Mouse (Mus musculus) intestine, postnatal 0 days (tissue): ENCODE data around the gene 1700023F06Rik. TPM values are rescaled to one million over a fixed set of nuclear protein-coding genes. Genes with fewer than 3 reads are reported as not detected.

ENCODE experiments used
- ATAC-seq: fragments of 200-750 bp; cut with Nextera tagmentation; 2 replicates; pipeline ENCODE4 v1.8.0; 2017; ENCODE audit warnings: mild to moderate bottlenecking, moderate TSS enrichment, moderate library complexity
- H3K27ac ChIP-seq: fragments of 300-500 bp; sonication (generic); 2 replicates; pipeline ENCODE4 v1.5.1; 2014; ENCODE audit warnings: mild to moderate bottlenecking, low read depth, low read length, moderate library complexity
- H3K27me3 ChIP-seq: fragments of 300-500 bp; sonication (generic); replicated peaks from 2 replicates; pipeline ENCODE4 v1.6.1; 2014; ENCODE audit warnings: low read length, mixed read lengths; ENCODE audit not compliant: control insufficient read depth, insufficient read depth
- H3K36me3 ChIP-seq: fragments of 300-500 bp; sonication (generic); 2 replicates; pipeline ENCODE4 v1.6.1; 2014; ENCODE audit warnings: mild to moderate bottlenecking, moderate library complexity; ENCODE audit not compliant: control insufficient read depth, insufficient read depth
- H3K4me1 ChIP-seq: fragments of 300-500 bp; sonication (generic); replicated peaks from 2 replicates; pipeline ENCODE4 v1.6.1; 2014; ENCODE audit warnings: antibody characterized with exemption, low read length, mixed read lengths; ENCODE audit not compliant: control insufficient read depth, insufficient read depth
- H3K4me2 ChIP-seq: fragments of 300-500 bp; sonication (generic); replicated peaks from 2 replicates; pipeline ENCODE4 v1.6.1; 2014; ENCODE audit warnings: low read depth, mild to moderate bottlenecking, moderate library complexity
- H3K4me3 ChIP-seq: fragments of 300-500 bp; sonication (generic); 2 replicates; pipeline ENCODE4 v1.5.1; 2014; ENCODE audit warnings: low read depth, low read length
- H3K9ac ChIP-seq: fragments of 300-500 bp; sonication (generic); 2 replicates; pipeline ENCODE4 v1.6.1; 2014; ENCODE audit warnings: mild to moderate bottlenecking, low read depth, low read length
- H3K9me3 ChIP-seq: fragments of 300-500 bp; sonication (generic); 2 replicates; pipeline ENCODE4 v1.6.1; 2016; ENCODE audit warnings: mixed run types; ENCODE audit not compliant: control insufficient read depth
- CTCF ChIP-seq: sonication (generic); IDR thresholded peaks from 2 replicates; pipeline ENCODE4 v1.5.1; 2016; ENCODE audit warnings: low read depth, mild to moderate bottlenecking, control low read depth, antibody characterized with exemption, moderate library complexity
- WGBS: fragments of 180-500 bp; shearing (Covaris S2); extraction: QIAGEN DNeasy Blood & Tissue Kit; methylation state at CpG from one replicate; pipeline ENCODE4 v1.1.7; 2014; 5-methylcytosine and 5-hydroxymethylcytosine counted together
- polyA plus RNA-seq: library from polyadenylated mRNA; unstranded; fragments of >200 nt; fragmentation: Nextera tagmentation; extraction: Ambion mirVana; gene quantifications from 2 replicates; pipeline ENCODE4 v1.2.1, GENCODE M21; 2015

Gene 1700023F06Rik
- polyA plus RNA-seq, 1 experiment from 2014 or later = 0.77 TPM

GRCm38 (mm10) chr11:103236903-103237302 lies 28.5 kb upstream of the 1700023F06Rik start:
- Histone ChIP-seq H3K27me3 (no peaks in the 10 kb centered on the region), H3K4me2 (no peak overlapping the region), H3K27ac (no peak overlapping the region), H3K4me3 (no peak overlapping the region), H3K9me3 (no peaks in the 10 kb centered on the region), H3K4me1 (no peaks in the 10 kb centered on the region), H3K9ac (no peak overlapping the region), H3K36me3 (peaks cover 27% of the 10 kb centered on the region)
- no peak for TF ChIP-seq CTCF
- WGBS = 86% methylated on average over 10 of the region's 10 CpGs
- ATAC-seq = no peak

GRCm38 (mm10) chr11:103236431-103236830 lies 28.1 kb upstream of the 1700023F06Rik start:
- H3K27me3 ChIP-seq = no peaks in the 10 kb centered on the region
- H3K9ac ChIP-seq = no peak overlapping the region
- H3K4me1 ChIP-seq = no peaks in the 10 kb centered on the region
- H3K36me3 ChIP-seq = peaks cover 27% of the 10 kb centered on the region
- H3K27ac ChIP-seq = no peak overlapping the region
- no peak overlapping the region for H3K4me2 ChIP-seq
- H3K4me3 ChIP-seq = no peak overlapping the region
- 88% methylated on average over 6 of the region's 6 CpGs for WGBS
- no peaks in the 10 kb centered on the region for H3K9me3 ChIP-seq
- TF ChIP-seq CTCF = no peak
- no peak for ATAC-seq

DNA sequence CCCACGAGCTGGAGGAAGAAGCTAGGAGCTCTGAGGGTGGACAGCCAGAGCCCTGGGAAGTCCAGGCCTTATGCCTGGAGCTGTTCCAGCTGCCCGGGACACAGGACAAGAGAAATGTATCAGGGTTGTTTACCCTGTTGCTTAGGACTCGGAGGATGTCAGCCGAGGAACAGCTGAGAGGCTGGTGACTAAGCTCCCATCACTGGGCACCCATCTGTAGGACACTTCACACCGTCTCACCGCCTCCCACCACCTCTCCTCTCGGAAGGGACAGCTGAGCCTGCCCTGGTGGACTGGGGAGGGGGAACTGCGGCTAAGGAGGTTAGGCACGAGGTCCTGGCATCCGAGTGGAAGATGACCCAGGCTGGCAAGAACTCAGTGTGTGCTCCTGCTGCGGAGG lies 27.3 kb upstream of the 1700023F06Rik start:
- no peak overlapping the region for H3K9ac ChIP-seq
- no peaks in the 10 kb centered on the region for H3K4me1 ChIP-seq
- H3K4me2 ChIP-seq = no peak overlapping the region
- WGBS = 48% methylated on average over 11 of the region's 11 CpGs
- no peak for TF ChIP-seq CTCF
- H3K36me3 ChIP-seq = peaks cover 33% of the 10 kb centered on the region
- H3K4me3 ChIP-seq = no peak overlapping the region
- ATAC-seq = no peak
- H3K9me3 ChIP-seq = no peaks in the 10 kb centered on the region
- H3K27ac ChIP-seq = no peak overlapping the region
- H3K27me3 ChIP-seq = no peaks in the 10 kb centered on the region

DNA sequence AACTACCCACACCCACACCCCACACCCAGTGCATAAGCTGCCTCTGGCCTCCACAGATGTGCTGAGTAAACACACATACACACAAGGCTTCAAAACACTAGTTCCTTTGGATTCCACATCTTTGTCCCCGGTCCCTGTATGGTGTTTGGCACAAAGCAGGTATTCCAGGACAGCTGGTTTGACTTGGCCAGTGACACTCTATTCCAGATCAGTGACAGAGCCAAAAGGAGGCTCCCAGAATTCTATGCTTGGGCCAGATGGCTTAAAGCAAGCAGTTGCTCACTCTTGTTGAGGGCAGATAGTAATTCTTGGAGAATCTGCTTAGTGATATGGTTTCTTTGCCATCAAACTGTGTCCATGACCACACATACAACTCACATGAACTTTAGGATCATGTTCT lies 26.1 kb upstream of the 1700023F06Rik start:
- H3K4me2 ChIP-seq = no peak overlapping the region
- H3K9me3 ChIP-seq = no peaks in the 10 kb centered on the region
- no peak overlapping the region for H3K4me3 ChIP-seq
- no peak overlapping the region for H3K9ac ChIP-seq
- H3K4me1 ChIP-seq = no peaks in the 10 kb centered on the region
- no peaks in the 10 kb centered on the region for H3K27me3 ChIP-seq
- TF ChIP-seq CTCF = no peak
- no peak; the same call in 1 of the 2 replicates for ATAC-seq
- H3K27ac ChIP-seq = no peak overlapping the region
- peaks cover 42% of the 10 kb centered on the region for H3K36me3 ChIP-seq
- 52% methylated on average over 1 of the region's 1 CpGs for WGBS

DNA sequence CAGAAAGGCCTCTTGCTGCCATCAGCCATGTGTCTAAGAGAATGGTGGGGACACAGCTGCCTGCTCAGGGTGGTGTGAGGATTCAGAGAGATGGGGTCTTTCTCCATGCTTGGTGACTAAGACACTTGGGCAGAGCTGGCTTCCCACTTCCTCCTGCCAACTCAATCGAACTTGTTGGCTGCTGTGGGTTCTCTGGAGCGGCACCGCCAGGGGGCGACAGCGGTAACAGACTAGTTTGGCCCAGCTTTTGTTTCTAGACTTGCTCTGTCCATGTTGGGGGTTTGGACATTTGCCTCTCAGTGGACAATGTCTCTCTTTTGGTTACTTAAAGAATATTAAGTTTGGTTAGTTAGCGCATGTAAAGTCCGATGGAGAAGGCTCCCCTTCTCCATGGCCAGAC lies 24.6 kb upstream of the 1700023F06Rik start:
- no peak overlapping the region for H3K27ac ChIP-seq
- H3K36me3 ChIP-seq = peaks cover 32% of the 10 kb centered on the region
- WGBS = 29% methylated on average over 7 of the region's 7 CpGs
- peak; percentile 90 for TF ChIP-seq CTCF
- H3K9ac ChIP-seq = no peak overlapping the region
- no peaks in the 10 kb centered on the region for H3K9me3 ChIP-seq
- no peak overlapping the region for H3K4me2 ChIP-seq
- no peak overlapping the region for H3K4me3 ChIP-seq
- H3K4me1 ChIP-seq = no peaks in the 10 kb centered on the region
- no peaks in the 10 kb centered on the region for H3K27me3 ChIP-seq
- ATAC-seq = no peak

DNA sequence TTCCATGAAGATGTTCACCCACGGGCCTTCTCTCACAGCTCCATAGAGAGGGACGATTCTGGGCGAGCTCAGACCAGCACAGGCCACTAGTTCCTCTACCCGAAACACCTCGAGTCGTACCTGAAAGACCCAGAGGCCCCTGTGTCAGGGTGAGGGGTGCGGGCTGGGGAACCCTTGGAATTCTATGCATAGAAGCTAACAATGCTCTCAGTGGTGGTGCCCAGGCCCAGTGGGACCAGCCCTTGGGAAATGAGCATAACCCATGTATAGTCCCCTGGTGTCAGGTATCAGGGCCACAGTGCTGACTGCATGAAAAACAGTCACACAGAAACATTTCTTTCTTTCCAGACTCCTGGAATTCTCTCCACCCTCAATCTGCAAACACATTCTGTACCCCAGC lies 23.0 kb upstream of the 1700023F06Rik start:
- no peak overlapping the region for H3K9ac ChIP-seq
- H3K4me1 ChIP-seq = no peaks in the 10 kb centered on the region
- H3K9me3 ChIP-seq = no peaks in the 10 kb centered on the region
- no peak for ATAC-seq
- no peak overlapping the region for H3K27ac ChIP-seq
- no peak overlapping the region for H3K4me2 ChIP-seq
- no peak overlapping the region for H3K4me3 ChIP-seq
- TF ChIP-seq CTCF = no peak
- WGBS = 97% methylated on average over 7 of the region's 7 CpGs
- no peaks in the 10 kb centered on the region for H3K27me3 ChIP-seq
- peaks cover 38% of the 10 kb centered on the region for H3K36me3 ChIP-seq

DNA sequence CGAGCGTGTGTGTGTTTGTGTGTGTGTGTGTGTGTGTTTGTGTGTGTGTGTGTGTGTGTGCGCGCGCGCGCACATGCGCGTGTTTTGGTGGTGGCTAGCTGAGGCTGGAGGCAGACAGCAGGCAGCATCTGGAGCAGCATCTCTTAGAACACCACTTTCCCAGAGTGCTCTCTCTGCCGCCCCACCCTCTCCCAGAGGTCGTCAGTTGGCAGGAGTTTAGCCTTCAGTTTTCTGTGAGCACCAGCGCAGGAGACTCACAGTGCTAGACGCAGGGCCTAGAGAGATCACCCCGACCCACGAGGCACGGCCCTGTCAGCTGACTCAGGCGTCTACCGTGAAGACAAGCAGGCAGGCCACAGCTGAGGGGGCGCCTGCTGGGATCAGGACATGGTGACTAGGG lies 22.3 kb upstream of the 1700023F06Rik start:
- no peak overlapping the region for H3K4me2 ChIP-seq
- peaks cover 39% of the 10 kb centered on the region for H3K36me3 ChIP-seq
- H3K4me3 ChIP-seq = no peak overlapping the region
- TF ChIP-seq CTCF = no peak
- no peaks in the 10 kb centered on the region for H3K27me3 ChIP-seq
- 85% methylated on average over 19 of the region's 19 CpGs for WGBS
- H3K27ac ChIP-seq = no peak overlapping the region; the same call in 1 of the 2 replicates
- ATAC-seq = no peak
- no peaks in the 10 kb centered on the region; the same call in 1 of the 2 replicates for H3K4me1 ChIP-seq
- no peaks in the 10 kb centered on the region for H3K9me3 ChIP-seq
- H3K9ac ChIP-seq = no peak overlapping the region; the same call in 1 of the 2 replicates
